Mouse (Mus musculus): ENCODE results near the gene Hist1h4h. TPM values are rescaled to one million over a fixed set of nuclear protein-coding genes. Genes with fewer than 3 reads are reported as not detected.
"Not testable (repeated sequence)": the region's sequence is repeated elsewhere in the genome, so short reads cannot be mapped to it uniquely, and the experiment has no call there.

The Hist1h4h gene
- polyA plus RNA-seq, 1 experiment from 2014 or later = 8.5 TPM

GRCm38 (mm10) chr13:23562699-23563462, 32.0 kb downstream of the Hist1h4h start:
- H3K4me1 ChIP-seq (ENCODE audit: control insufficient read depth in 2 of 2, insufficient read depth in 2 of 2, low read length in 2 of 2) = no peaks in the 10 kb centered on the region

GRCm38 (mm10) chr13:23564482-23564881, 33.6 kb downstream of the Hist1h4h start:
- Histone ChIP-seq H3K27ac (replicated peaks in 1 of 2; ENCODE audit: control insufficient read depth in 1 of 2, insufficient read depth in 1 of 2, low read depth in 2 of 2, low read length in 2 of 2) (no peak overlapping the region), H3K9ac (ENCODE audit: low read length) (no peak overlapping the region), H3K4me1 (ENCODE audit: control insufficient read depth in 2 of 2, insufficient read depth in 2 of 2, low read length in 2 of 2) (no peaks in the 10 kb centered on the region), H3K9me3 (ENCODE audit: control insufficient read depth, low read length) (no peaks in the 10 kb centered on the region), H3K4me2 (ENCODE audit: low read length) (no peak overlapping the region), H3K4me3 (ENCODE audit: control insufficient read depth in 1 of 2, insufficient read depth in 1 of 2, low read depth in 1 of 2, low read length in 2 of 2) (no peak overlapping the region), H3K27me3 (ENCODE audit: control insufficient read depth, insufficient read depth, low read length) (no peaks in the 10 kb centered on the region), H3K36me3 (ENCODE audit: control insufficient read depth, insufficient read depth, low read length) (no peaks in the 10 kb centered on the region)
- no peak for ATAC-seq (ENCODE audit: insufficient number of reproducible peaks, insufficient read depth, low FRiP score, low read depth)
- 89% methylated on average over 2 of the region's 2 CpGs for WGBS

More at GRCm38 (mm10) chr13:23562699-23563462, 32.0 kb downstream of the Hist1h4h start:
- ATAC-seq (ENCODE audit: insufficient number of reproducible peaks, insufficient read depth, low FRiP score, low read depth) = peak; percentile 29; the same call in 1 of the 2 replicates
- Histone ChIP-seq H3K4me3 (ENCODE audit: control insufficient read depth in 1 of 2, insufficient read depth in 1 of 2, low read depth in 1 of 2, low read length in 2 of 2) (peak overlapping the region; percentile 40 to 44), H3K36me3 (ENCODE audit: control insufficient read depth, insufficient read depth, low read length) (no peaks in the 10 kb centered on the region), H3K27ac (replicated peaks in 1 of 2; ENCODE audit: control insufficient read depth in 1 of 2, insufficient read depth in 1 of 2, low read depth in 2 of 2, low read length in 2 of 2) (peak overlapping the region; percentile 89 to 99), H3K9me3 (ENCODE audit: control insufficient read depth, low read length) (no peaks in the 10 kb centered on the region), H3K27me3 (ENCODE audit: control insufficient read depth, insufficient read depth, low read length) (no peaks in the 10 kb centered on the region), H3K4me2 (ENCODE audit: low read length) (peak overlapping the region; percentile 74), H3K9ac (ENCODE audit: low read length) (peak overlapping the region; percentile 57)
- 3% methylated on average over 18 of the region's 18 CpGs for WGBS

GRCm38 (mm10) chr13:23570261-23571021, 39.6 kb downstream of the Hist1h4h start:
- ATAC-seq (ENCODE audit: insufficient number of reproducible peaks, insufficient read depth, low FRiP score, low read depth); H3K9me3 ChIP-seq (ENCODE audit: control insufficient read depth, low read length); H3K36me3 ChIP-seq (ENCODE audit: control insufficient read depth, insufficient read depth, low read length); H3K27me3 ChIP-seq (ENCODE audit: control insufficient read depth, insufficient read depth, low read length): not testable (repeated sequence)
- peak overlapping the region; percentile 44 to 57 for H3K4me3 ChIP-seq (ENCODE audit: control insufficient read depth in 1 of 2, insufficient read depth in 1 of 2, low read depth in 1 of 2, low read length in 2 of 2)
- H3K27ac ChIP-seq (replicated peaks in 1 of 2; ENCODE audit: control insufficient read depth in 1 of 2, insufficient read depth in 1 of 2, low read depth in 2 of 2, low read length in 2 of 2) = peak overlapping the region; percentile 95 to 96
- 5% methylated on average over 13 of the region's 41 CpGs for WGBS
- H3K4me2 ChIP-seq (ENCODE audit: low read length) = peak overlapping the region; percentile 70
- H3K4me1 ChIP-seq (ENCODE audit: control insufficient read depth in 2 of 2, insufficient read depth in 2 of 2, low read length in 2 of 2) = peaks cover 3 to 13% of the 10 kb centered on the region in 2 experiments
- H3K9ac ChIP-seq (ENCODE audit: low read length) = peak overlapping the region; percentile 68

- Histone ChIP-seq H3K4me2 (ENCODE audit: low read length) (peak within 1 kb of the TSS; percentile 70), H3K4me3 (ENCODE audit: control insufficient read depth in 1 of 2, insufficient read depth in 1 of 2, low read depth in 1 of 2, low read length in 2 of 2) (peak within 1 kb of the TSS; percentile 44 to 57), H3K27me3 (ENCODE audit: control insufficient read depth, insufficient read depth, low read length) (no peaks in the 10 kb centered on the region), H3K9me3 (ENCODE audit: control insufficient read depth, low read length) (no peaks in the 10 kb centered on the region), H3K27ac (replicated peaks in 1 of 2; ENCODE audit: control insufficient read depth in 1 of 2, insufficient read depth in 1 of 2, low read depth in 2 of 2, low read length in 2 of 2) (peak within 1 kb of the TSS; percentile 95 to 96), H3K36me3 (ENCODE audit: control insufficient read depth, insufficient read depth, low read length) (no peaks in the 10 kb centered on the region), H3K4me1 (ENCODE audit: control insufficient read depth in 2 of 2, insufficient read depth in 2 of 2, low read length in 2 of 2) (peaks cover 3 to 14% of the 10 kb centered on the region in 2 experiments), H3K9ac (ENCODE audit: low read length) (peak within 1 kb of the TSS; percentile 80)
- under 1% methylated on average over 18 of the region's 18 CpGs for WGBS
- ATAC-seq (ENCODE audit: insufficient number of reproducible peaks, insufficient read depth, low FRiP score, low read depth) = peak; percentile 84
These were observed 40.2 kb downstream of the Hist1h4h start, which contains the start of the genes Hist1h2ae and Hist1h2bg for GRCm38 (mm10) chr13:23571022-23571503. TSS of gene Hist1h2ae (minus strand) at chr13:23571220. TSS of gene Hist1h2bg (plus strand) at chr13:23571396.

GRCm38 (mm10) chr13:23571504-23572217, 40.8 kb downstream of the Hist1h4h start:
- Histone ChIP-seq H3K4me2 (ENCODE audit: low read length) (peak overlapping the region; percentile 70), H3K27ac (replicated peaks in 1 of 2; ENCODE audit: control insufficient read depth in 1 of 2, insufficient read depth in 1 of 2, low read depth in 2 of 2, low read length in 2 of 2) (peak overlapping the region; percentile 92 to 96), H3K4me3 (ENCODE audit: control insufficient read depth in 1 of 2, insufficient read depth in 1 of 2, low read depth in 1 of 2, low read length in 2 of 2) (peak overlapping the region; percentile 44 to 57), H3K9ac (ENCODE audit: low read length) (peak overlapping the region; percentile 80), H3K4me1 (ENCODE audit: control insufficient read depth in 2 of 2, insufficient read depth in 2 of 2, low read length in 2 of 2) (peaks cover 3 to 20% of the 10 kb centered on the region in 2 experiments)
- WGBS = 2% methylated on average over 10 of the region's 34 CpGs
- H3K36me3 ChIP-seq (ENCODE audit: control insufficient read depth, insufficient read depth, low read length); H3K9me3 ChIP-seq (ENCODE audit: control insufficient read depth, low read length); ATAC-seq (ENCODE audit: insufficient number of reproducible peaks, insufficient read depth, low FRiP score, low read depth); H3K27me3 ChIP-seq (ENCODE audit: control insufficient read depth, insufficient read depth, low read length): not testable (repeated sequence)

- Histone ChIP-seq H3K27ac (replicated peaks in 1 of 2; ENCODE audit: control insufficient read depth in 1 of 2, insufficient read depth in 1 of 2, low read depth in 2 of 2, low read length in 2 of 2) (peak overlapping the region in 1 of 2 experiments; percentile 96; a peak in 2 of 4 replicates), H3K9ac (ENCODE audit: low read length) (peak overlapping the region; percentile 80), H3K4me2 (ENCODE audit: low read length) (peak overlapping the region; percentile 70), H3K4me1 (ENCODE audit: control insufficient read depth in 2 of 2, insufficient read depth in 2 of 2, low read length in 2 of 2) (peaks cover 3 to 23% of the 10 kb centered on the region in 2 experiments), H3K27me3 (ENCODE audit: control insufficient read depth, insufficient read depth, low read length) (no peaks in the 10 kb centered on the region), H3K4me3 (ENCODE audit: control insufficient read depth in 1 of 2, insufficient read depth in 1 of 2, low read depth in 1 of 2, low read length in 2 of 2) (peak overlapping the region in 1 of 2 experiments; percentile 44; a peak in 2 of 4 replicates), H3K9me3 (ENCODE audit: control insufficient read depth, low read length) (no peaks in the 10 kb centered on the region), H3K36me3 (ENCODE audit: control insufficient read depth, insufficient read depth, low read length) (no peaks in the 10 kb centered on the region)
- ATAC-seq (ENCODE audit: insufficient number of reproducible peaks, insufficient read depth, low FRiP score, low read depth) = no peak
- 46% methylated on average over 2 of the region's 2 CpGs for WGBS
These were observed 41.6 kb downstream of the Hist1h4h start for GRCm38 (mm10) chr13:23572218-23573033.
